Mouse (Mus musculus) bone marrow, adult 2 months (tissue): Measurements from ENCODE around the gene Gcm1.

Experiments used
- CTCF ChIP-seq: fragments of 200-500 bp; IDR thresholded peaks from 2 replicates; pipeline ENCODE4 v1.5.1; 2011; ENCODE audit warnings: low read length, control low read depth; ENCODE audit not compliant: control insufficient read depth, insufficient read depth
- POLR2A ChIP-seq: fragments of 200-500 bp; IDR thresholded peaks from 2 replicates; pipeline ENCODE4 v1.6.1; 2011; ENCODE audit warnings: low read depth, mild to moderate bottlenecking, control low read depth, low read length, borderline replicate concordance; ENCODE audit not compliant: control insufficient read depth

DNA sequence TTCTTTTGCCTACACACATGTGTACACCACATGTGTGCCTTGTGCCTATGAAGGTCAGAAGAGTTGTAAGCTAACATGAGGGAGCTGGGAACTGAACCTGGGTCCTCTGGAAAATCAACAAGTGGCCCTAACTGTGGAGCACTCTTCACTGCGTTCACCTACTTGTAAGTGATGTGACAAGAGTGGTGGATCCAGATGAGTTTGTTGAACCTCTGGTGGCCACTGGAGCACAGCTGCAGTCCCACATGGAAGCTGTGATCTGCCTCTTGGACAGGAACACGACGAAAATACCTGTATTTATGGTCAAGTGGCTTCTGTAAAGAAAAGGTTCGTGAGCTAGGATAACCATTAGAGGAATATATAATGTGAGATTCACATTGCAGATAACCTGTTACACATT lies 32.6 kb downstream of the Gcm1 start:
- TF ChIP-seq CTCF (no peak), POLR2A (no peak)
